Mouse (Mus musculus) kidney, postnatal 0 days (tissue): Measurements from ENCODE around the gene Morc4. TPM values are rescaled to one million over a fixed set of nuclear protein-coding genes. Genes with fewer than 3 reads are reported as not detected.

Source experiments
- ATAC-seq: fragments of 200-750 bp; cut with Nextera tagmentation; replicated peaks from 2 replicates; pipeline ENCODE4 v1.8.0; 2017; ENCODE audit warnings: low read depth, moderate number of reproducible peaks, moderate TSS enrichment, moderate library complexity; ENCODE audit not compliant: low FRiP score
- DNase-seq: peaks from one replicate; pipeline ENCODE4 v3.0.0-alpha.2; 2016; ENCODE audit warnings: low spot score
- H3K27ac ChIP-seq: fragments of 300-500 bp; sonication (generic); 2 replicates; pipeline ENCODE4 v1.5.1; 2014; ENCODE audit warnings: mild to moderate bottlenecking
- H3K27me3 ChIP-seq: fragments of 300-500 bp; sonication (generic); 2 replicates; pipeline ENCODE4 v1.6.1; 2014; ENCODE audit warnings: low read length, mixed read lengths; ENCODE audit not compliant: insufficient read depth
- H3K36me3 ChIP-seq: fragments of 300-500 bp; sonication (generic); 2 replicates; pipeline ENCODE4 v1.6.1; 2014; ENCODE audit warnings: low read length, mixed read lengths; ENCODE audit not compliant: insufficient read depth
- H3K4me1 ChIP-seq: fragments of 300-500 bp; sonication (generic); replicated peaks from 2 replicates; pipeline ENCODE4 v1.6.1; 2014; ENCODE audit warnings: antibody characterized with exemption, low read length, mixed read lengths; ENCODE audit not compliant: insufficient read depth
- H3K4me2 ChIP-seq: fragments of 300-500 bp; sonication (generic); 2 replicates; pipeline ENCODE4 v1.6.1; 2014; ENCODE audit warnings: mild to moderate bottlenecking, low read length, moderate library complexity, mixed read lengths
- H3K4me3 ChIP-seq: fragments of 300-500 bp; sonication (generic); replicated peaks from 2 replicates; pipeline ENCODE4 v1.5.1; 2014; ENCODE audit warnings: low read depth, low read length
- H3K9ac ChIP-seq: fragments of 300-500 bp; sonication (generic); 2 replicates; pipeline ENCODE4 v1.6.1; 2014; ENCODE audit warnings: low read depth, low read length
- H3K9me3 ChIP-seq: fragments of 300-500 bp; sonication (generic); replicated peaks from 2 replicates; pipeline ENCODE4 v1.6.1; 2016; ENCODE audit warnings: low read length, inconsistent platforms, mixed read lengths
- CTCF ChIP-seq: IDR thresholded peaks from 2 replicates; pipeline ENCODE4 v1.5.1; 2016; ENCODE audit warnings: antibody characterized with exemption, low read depth, mild to moderate bottlenecking, moderate library complexity
- WGBS: fragments of 180-500 bp; shearing (Covaris S2); extraction: QIAGEN DNeasy Blood & Tissue Kit; methylation state at CpG from one replicate; pipeline ENCODE4 v1.1.7; 2014; 5-methylcytosine and 5-hydroxymethylcytosine counted together
- polyA plus RNA-seq: library from polyadenylated mRNA; unstranded; fragments of >200 nt; fragmentation: Nextera tagmentation; extraction: Ambion mirVana; gene quantifications from 2 replicates; pipeline ENCODE4 v1.2.1, GENCODE M21; 2015

Gene Morc4
- polyA plus RNA-seq, 1 experiment from 2014 or later = 7.0 TPM

DNA sequence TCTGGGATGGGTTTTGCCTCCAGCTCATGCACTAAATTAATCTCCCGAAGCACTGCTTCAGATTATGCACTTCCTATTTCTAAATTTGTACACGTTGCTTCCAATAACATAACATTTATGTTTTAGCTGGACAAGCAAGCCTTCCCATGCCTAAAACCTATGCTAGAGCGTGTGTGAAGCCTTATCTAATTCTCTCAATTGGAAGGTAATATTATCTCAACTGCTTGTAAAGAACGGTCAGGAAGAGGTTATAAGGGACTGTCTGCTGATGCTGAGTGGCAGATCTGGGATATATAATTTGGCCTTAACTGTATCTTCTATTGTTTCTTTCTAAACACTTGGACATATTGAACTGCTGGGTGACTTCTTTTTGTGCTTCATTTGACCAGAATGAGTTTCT lies 44.6 kb downstream of the Morc4 start:
- H3K9me3 ChIP-seq = no peaks in the 10 kb centered on the region
- H3K27ac ChIP-seq = no peak overlapping the region
- no peak overlapping the region for H3K9ac ChIP-seq
- no peaks in the 10 kb centered on the region for H3K4me1 ChIP-seq
- H3K27me3 ChIP-seq = no peaks in the 10 kb centered on the region
- no peak overlapping the region for H3K4me3 ChIP-seq
- 0 out of 2 replicates have a peak, but pooled peaks cover 7% of the 10 kb centered on the region for H3K36me3 ChIP-seq
- ATAC-seq (no peak), DNase-seq (no peak)
- H3K4me2 ChIP-seq = no peak overlapping the region
- WGBS = 87% methylated on average over 4 of the region's 4 CpGs
- TF ChIP-seq CTCF = no peak

DNA sequence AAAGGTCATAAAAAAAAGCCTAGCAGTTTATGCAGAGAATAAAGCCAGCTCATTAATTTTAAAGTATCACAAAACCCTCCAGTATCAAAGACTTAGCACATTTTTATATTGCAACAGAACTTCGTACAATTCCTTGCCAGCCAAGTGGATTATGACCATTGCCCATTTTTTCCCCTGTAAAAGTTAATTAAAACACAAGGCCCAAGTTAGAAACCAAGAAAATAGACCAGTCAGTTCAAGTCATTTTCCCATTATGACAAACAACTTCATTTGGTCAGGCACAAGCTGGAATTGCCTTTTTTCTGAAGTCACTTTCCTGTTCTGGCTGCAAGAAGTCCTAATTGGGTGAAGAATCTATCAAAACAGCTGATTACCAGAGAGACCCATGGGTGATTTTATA lies 46.1 kb downstream of the Morc4 start:
- no peak for TF ChIP-seq CTCF
- no peaks in the 10 kb centered on the region for H3K27me3 ChIP-seq
- 0 out of 2 replicates have a peak, but pooled peaks cover 7% of the 10 kb centered on the region for H3K36me3 ChIP-seq
- no peak overlapping the region for H3K4me2 ChIP-seq
- no peaks in the 10 kb centered on the region for H3K9me3 ChIP-seq
- no peak overlapping the region for H3K9ac ChIP-seq
- no peak overlapping the region for H3K4me3 ChIP-seq
- no peak overlapping the region for H3K27ac ChIP-seq
- H3K4me1 ChIP-seq = no peaks in the 10 kb centered on the region
- 76% methylated on average over 1 of the region's 1 CpGs for WGBS
- no peak for DNase-seq
- ATAC-seq = no peak

DNA sequence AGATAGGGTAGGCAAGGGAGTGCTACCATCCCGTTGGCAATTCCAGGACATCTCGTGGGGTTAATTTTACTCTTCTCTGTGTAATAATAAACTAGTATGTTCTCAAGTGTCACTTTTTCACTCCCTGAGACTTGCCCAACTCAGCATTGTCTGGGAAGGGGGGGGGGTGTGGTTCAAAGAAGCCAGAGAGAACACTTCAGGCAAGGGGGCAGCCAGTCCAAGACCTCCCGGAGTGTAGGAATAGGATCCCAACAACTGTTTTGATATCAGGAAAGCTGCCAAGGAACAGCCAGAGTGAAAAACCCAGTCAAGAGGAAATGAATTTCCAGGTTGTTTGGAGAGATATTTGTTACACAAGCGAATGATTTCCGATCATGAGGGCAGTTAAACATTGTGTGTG lies 56.3 kb downstream of the Morc4 start:
- peak; percentile 57; the same call in 1 of the 2 replicates for ATAC-seq
- Histone ChIP-seq H3K27me3 (no peaks in the 10 kb centered on the region), H3K27ac (no peak overlapping the region), H3K36me3 (no peaks in the 10 kb centered on the region), H3K4me2 (no peak overlapping the region), H3K4me1 (no peaks in the 10 kb centered on the region), H3K4me3 (no peak overlapping the region), H3K9me3 (no peaks in the 10 kb centered on the region), H3K9ac (no peak overlapping the region)
- WGBS = 45% methylated on average over 5 of the region's 5 CpGs
- peak; percentile 15 for DNase-seq
- TF ChIP-seq CTCF = no peak

DNA sequence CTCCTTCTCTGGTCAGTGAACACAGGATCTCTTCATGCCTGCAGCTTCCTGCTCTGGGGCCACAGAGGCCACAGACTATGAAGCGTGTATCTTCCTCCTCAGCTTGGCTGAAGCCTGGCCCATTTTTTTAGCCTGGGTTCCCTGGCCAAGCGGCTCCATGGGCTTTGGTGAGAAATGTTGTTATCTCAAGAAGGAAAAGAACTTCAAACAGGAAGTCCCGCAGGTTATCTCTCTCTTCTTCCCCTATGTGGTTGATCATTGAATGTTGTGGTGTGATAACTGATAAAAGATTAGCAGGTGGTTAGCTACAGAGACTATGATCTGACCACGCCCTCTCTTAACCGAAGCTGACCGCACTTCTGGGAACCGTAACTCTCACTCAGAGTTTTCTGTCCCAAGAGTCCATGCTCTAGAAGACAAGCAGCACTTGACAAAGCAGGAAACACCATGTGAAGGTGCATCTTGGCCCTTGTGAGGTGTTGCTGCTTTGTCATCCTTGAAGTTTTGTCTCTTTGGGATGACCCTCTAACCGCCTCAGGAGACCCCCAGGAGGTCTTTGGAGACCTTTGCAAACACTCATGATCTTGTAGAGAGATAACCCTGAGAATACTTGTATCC lies 57.4 kb downstream of the Morc4 start:
- ATAC-seq = no peak
- Histone ChIP-seq H3K36me3 (no peaks in the 10 kb centered on the region), H3K4me1 (no peaks in the 10 kb centered on the region), H3K9me3 (no peaks in the 10 kb centered on the region), H3K4me3 (no peak overlapping the region), H3K4me2 (no peak overlapping the region), H3K9ac (no peak overlapping the region), H3K27me3 (no peaks in the 10 kb centered on the region), H3K27ac (no peak overlapping the region)
- no peak for TF ChIP-seq CTCF
- DNase-seq = no peak
- WGBS = 79% methylated on average over 8 of the region's 8 CpGs

DNA sequence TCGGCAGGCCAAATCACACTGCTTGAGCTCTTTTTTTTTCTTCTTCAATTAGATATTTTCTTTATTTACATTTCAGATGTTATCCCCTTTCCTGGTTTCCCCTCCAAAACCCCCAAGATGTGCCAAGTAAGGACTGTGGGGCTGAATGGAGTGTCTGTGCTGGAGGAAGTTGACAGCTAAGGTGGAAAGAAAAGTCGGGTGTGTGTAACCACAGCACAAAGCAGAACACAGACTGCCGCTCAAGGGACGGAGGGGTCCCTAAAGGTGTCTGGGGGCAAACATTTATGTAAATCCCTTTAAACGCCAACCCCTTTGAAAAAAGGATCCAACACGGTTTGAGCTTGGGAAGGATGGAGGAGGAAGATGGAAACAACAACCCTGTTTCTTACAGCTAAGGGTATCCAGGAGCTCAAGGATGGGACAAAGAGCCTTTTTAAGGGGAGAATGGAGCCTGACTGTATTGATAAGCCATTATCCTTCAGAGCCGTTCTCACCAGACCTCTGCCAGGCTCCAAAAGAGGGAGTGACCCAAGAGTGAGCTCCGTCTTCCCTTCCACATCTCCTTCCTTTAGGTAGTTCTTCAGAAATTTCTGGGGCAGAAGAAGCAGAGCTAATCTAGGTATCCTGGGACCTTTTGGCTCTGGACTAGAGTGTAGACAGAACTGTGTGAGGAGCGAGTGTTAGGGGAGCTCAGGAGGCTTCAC lies 58.0 kb downstream of the Morc4 start:
- no peak overlapping the region for H3K4me3 ChIP-seq
- no peaks in the 10 kb centered on the region for H3K27me3 ChIP-seq
- no peaks in the 10 kb centered on the region for H3K4me1 ChIP-seq
- no peak overlapping the region for H3K4me2 ChIP-seq
- 82% methylated on average over 9 of the region's 9 CpGs for WGBS
- DNase-seq = no peak
- no peaks in the 10 kb centered on the region for H3K9me3 ChIP-seq
- no peaks in the 10 kb centered on the region for H3K36me3 ChIP-seq
- ATAC-seq = no peak
- no peak overlapping the region for H3K27ac ChIP-seq
- TF ChIP-seq CTCF = no peak
- no peak overlapping the region for H3K9ac ChIP-seq

DNA sequence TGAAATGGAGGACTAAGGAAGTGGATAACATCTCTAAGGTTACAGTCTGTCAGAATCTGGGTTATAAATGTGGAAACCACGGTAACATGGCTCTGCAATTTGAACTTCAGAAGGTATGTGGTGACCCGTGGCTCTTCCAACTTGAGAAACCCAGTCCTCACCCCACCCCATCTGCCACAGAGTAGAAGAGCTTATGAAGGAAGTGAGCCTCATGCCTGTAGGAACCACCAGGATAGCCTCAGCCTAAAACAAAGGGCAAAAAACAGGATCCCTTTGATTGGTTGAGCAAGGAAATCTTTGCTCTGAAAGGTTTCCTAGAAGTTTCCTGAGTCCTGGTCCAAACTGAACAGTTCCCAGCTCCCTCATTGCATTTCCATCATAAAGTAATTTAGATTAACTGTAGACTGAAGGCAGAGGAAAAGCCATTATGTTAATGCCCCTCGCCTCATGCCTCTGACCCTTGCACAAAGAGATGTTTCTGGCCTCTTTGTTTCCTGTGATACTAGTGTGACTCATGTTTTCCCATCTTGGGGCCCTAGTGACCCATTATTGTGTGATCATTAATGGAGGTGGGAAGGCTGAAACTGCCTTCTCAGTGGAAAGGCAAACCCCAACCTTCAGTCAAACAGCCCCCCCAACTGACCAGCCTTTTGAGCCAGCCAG lies 58.7 kb downstream of the Morc4 start:
- peak overlapping the region; percentile 10; the same call in 1 of the 2 replicates for H3K4me2 ChIP-seq
- DNase-seq (no peak), ATAC-seq (no peak)
- WGBS = 55% methylated on average over 3 of the region's 3 CpGs
- no peaks in the 10 kb centered on the region for H3K27me3 ChIP-seq
- H3K9me3 ChIP-seq = no peaks in the 10 kb centered on the region
- no peak for TF ChIP-seq CTCF
- H3K27ac ChIP-seq = 0 out of 2 replicates have a peak overlapping the region, but pooled peaks have one; percentile 16
- H3K4me1 ChIP-seq = no peaks in the 10 kb centered on the region
- no peak overlapping the region for H3K9ac ChIP-seq
- H3K4me3 ChIP-seq = no peak overlapping the region
- no peaks in the 10 kb centered on the region for H3K36me3 ChIP-seq
